Comparison of ENCODE assay signal across 16 mouse cellular contexts in the genomic region with DNA sequence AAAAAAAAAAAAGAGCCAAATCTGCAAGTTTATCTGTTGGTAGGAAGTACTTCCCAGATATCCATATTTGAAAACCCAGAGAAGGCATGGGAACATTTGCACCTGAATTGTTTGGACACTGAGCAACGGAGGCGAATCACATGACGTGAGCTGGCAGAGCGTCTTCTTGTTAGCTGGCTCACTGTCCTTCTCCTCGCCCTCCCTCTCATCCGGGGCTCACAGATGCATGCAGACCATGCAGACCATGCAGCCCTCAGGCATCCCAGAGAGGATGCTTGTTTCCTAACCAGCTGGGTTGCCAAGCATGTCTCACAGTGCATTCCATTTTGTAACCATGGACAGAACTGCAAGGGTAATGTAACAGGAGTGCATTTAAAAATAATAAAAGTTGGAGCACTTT. TPM values are rescaled to one million over a fixed set of nuclear protein-coding genes. Genes with fewer than 3 reads are reported as not detected.
DNase-seq lines count a peak whose midpoint lies in the region; ATAC-seq and TF ChIP-seq lines count a peak whose summit lies in the region.
"Had no signal": no experiment of that assay in that cellular context is flagged by ENCODE, and none has a peak within 500 bp of the region (broad histone marks: within the 10 kb centered on the region; RNA-seq: fewer than 3 reads in every experiment).

No protein-coding gene starts in this region.

- no peak for TF ChIP-seq CTCF in small intestine, adult 2 months (IDR thresholded peaks at IDR 0.05; ENCODE audit: extremely low read depth, insufficient read length, insufficient replicate concordance, low read depth, low read length)

- no peak overlapping the region for H3K9ac ChIP-seq in forebrain, embryonic 15.5 days (replicated peaks)
- no peak overlapping the region for H3K9ac ChIP-seq in forebrain, embryonic 11.5 days (ENCODE audit: low read length)
- H3K9ac ChIP-seq in lung, embryonic 15.5 days = no peak overlapping the region
- H3K9ac ChIP-seq in embryonic facial prominence, embryonic 12.5 days = no peak overlapping the region
- H3K9ac ChIP-seq: embryonic facial prominence, embryonic 15.5 days; intestine, embryonic 15.5 days; limb, embryonic 12.5 days had no signal

- H3K4me2 ChIP-seq in forebrain, embryonic 15.5 days (replicated peaks) = no peak overlapping the region
- no peak overlapping the region for H3K4me2 ChIP-seq in forebrain, embryonic 11.5 days (ENCODE audit: low read depth, low read length, severe bottlenecking)
- no peak overlapping the region for H3K4me2 ChIP-seq in lung, embryonic 15.5 days
- H3K4me2 ChIP-seq in embryonic facial prominence, embryonic 12.5 days (replicated peaks) = no peak overlapping the region
- H3K4me2 ChIP-seq: embryonic facial prominence, embryonic 15.5 days; limb, embryonic 12.5 days had no signal

- H3K9me3 ChIP-seq in forebrain, embryonic 15.5 days = no peaks in the 10 kb centered on the region
- no peaks in the 10 kb centered on the region for H3K9me3 ChIP-seq in forebrain, embryonic 11.5 days (ENCODE audit: control insufficient read depth, low read length)
- no peaks in the 10 kb centered on the region for H3K9me3 ChIP-seq in lung, embryonic 15.5 days
- H3K9me3 ChIP-seq in embryonic facial prominence, embryonic 12.5 days = no peaks in the 10 kb centered on the region
- H3K9me3 ChIP-seq: embryonic facial prominence, embryonic 15.5 days; intestine, embryonic 15.5 days; limb, embryonic 12.5 days had no signal

- no peaks in the 10 kb centered on the region for H3K27me3 ChIP-seq in forebrain, embryonic 15.5 days
- no peaks in the 10 kb centered on the region for H3K27me3 ChIP-seq in forebrain, embryonic 11.5 days (ENCODE audit: control insufficient read depth, insufficient read depth, low read length)
- H3K27me3 ChIP-seq in lung, embryonic 15.5 days = no peaks in the 10 kb centered on the region
- no peaks in the 10 kb centered on the region for H3K27me3 ChIP-seq in embryonic facial prominence, embryonic 12.5 days
- no peaks in the 10 kb centered on the region for H3K27me3 ChIP-seq in small intestine, adult 2 months (ENCODE audit: control insufficient read depth, insufficient read depth, low read length)
- H3K27me3 ChIP-seq: embryonic facial prominence, embryonic 15.5 days; intestine, embryonic 15.5 days; limb, embryonic 12.5 days had no signal

- peaks cover 13% of the 10 kb centered on the region for H3K36me3 ChIP-seq in forebrain, embryonic 15.5 days
- no peaks in the 10 kb centered on the region for H3K36me3 ChIP-seq in forebrain, embryonic 11.5 days (ENCODE audit: control insufficient read depth, insufficient read depth, low read length)
- peaks cover 17% of the 10 kb centered on the region; the same call in 1 of the 2 replicates for H3K36me3 ChIP-seq in lung, embryonic 15.5 days
- H3K36me3 ChIP-seq in embryonic facial prominence, embryonic 12.5 days = peaks cover 13% of the 10 kb centered on the region; the same call in 1 of the 2 replicates
- peaks cover 41% of the 10 kb centered on the region for H3K36me3 ChIP-seq in small intestine, adult 2 months (ENCODE audit: control insufficient read depth, insufficient read depth, low read length)

- no peak for TF ChIP-seq POLR2A in small intestine, adult 2 months (IDR thresholded peaks at IDR 0.05; ENCODE audit: low read depth, low read length)

- H3K27ac ChIP-seq in forebrain, embryonic 15.5 days (replicated peaks) = peak overlapping the region; percentile 19; the same call in 1 of the 2 replicates
- no peak overlapping the region for H3K27ac ChIP-seq in forebrain, embryonic 11.5 days (ENCODE audit: low read depth, low read length)
- peak overlapping the region; percentile 76; the same call in 1 of the 2 replicates for H3K27ac ChIP-seq in lung, embryonic 15.5 days
- peak overlapping the region; percentile 23; the same call in 1 of the 2 replicates for H3K27ac ChIP-seq in embryonic facial prominence, embryonic 12.5 days
- peak overlapping the region; percentile 66; the same call in 1 of the 2 replicates for H3K27ac ChIP-seq in small intestine, adult 2 months (ENCODE audit: insufficient read depth, low read depth, low read length)

- no peak for DNase-seq in forebrain, embryonic 11.5 days (ENCODE audit: low spot score)
- no peak for DNase-seq in lung, postnatal 14 days
- DNase-seq in thymus, postnatal 36 days = no peak
- DNase-seq: adrenal gland, postnatal 10 days; B cell, adult 2 months; cerebellum, postnatal 36 days; kidney, postnatal 25 days; lung, adult 18-20 months had no signal

- no peak overlapping the region for H3K4me3 ChIP-seq in forebrain, embryonic 15.5 days
- no peak overlapping the region for H3K4me3 ChIP-seq in forebrain, embryonic 11.5 days (ENCODE audit: low read depth, low read length)
- no peak overlapping the region for H3K4me3 ChIP-seq in lung, embryonic 15.5 days
- no peak overlapping the region for H3K4me3 ChIP-seq in embryonic facial prominence, embryonic 12.5 days
- no peak overlapping the region for H3K4me3 ChIP-seq in small intestine, adult 2 months (ENCODE audit: low read depth, low read length)
- H3K4me3 ChIP-seq: embryonic facial prominence, embryonic 15.5 days; intestine, embryonic 15.5 days; limb, embryonic 12.5 days had no signal

- no peak for ATAC-seq in forebrain, embryonic 15.5 days (replicated peaks)
- no peak for ATAC-seq in forebrain, embryonic 11.5 days (replicated peaks; ENCODE audit: low FRiP score)
- no peak for ATAC-seq in lung, embryonic 15.5 days (ENCODE audit: borderline replicate concordance, extremely low read depth, low FRiP score, low TSS enrichment)
- ATAC-seq in embryonic facial prominence, embryonic 12.5 days (ENCODE audit: insufficient number of reproducible peaks, insufficient read depth, low FRiP score, low TSS enrichment) = no peak
- ATAC-seq in inflammation-experienced regulatory T-cells, adult 6 months = no peak
- ATAC-seq: intestine, embryonic 15.5 days had no signal

- H3K4me1 ChIP-seq in forebrain, embryonic 15.5 days = peaks cover 15% of the 10 kb centered on the region
- H3K4me1 ChIP-seq in forebrain, embryonic 11.5 days (replicated peaks; ENCODE audit: control insufficient read depth, insufficient read depth, low read length) = peaks cover under 1% of the 10 kb centered on the region; the same call in 1 of the 2 replicates
- H3K4me1 ChIP-seq in lung, embryonic 15.5 days = peaks cover 54% of the 10 kb centered on the region
- H3K4me1 ChIP-seq in embryonic facial prominence, embryonic 12.5 days = peaks cover 27% of the 10 kb centered on the region
- H3K4me1 ChIP-seq in small intestine, adult 2 months (ENCODE audit: control insufficient read depth, insufficient read depth, insufficient read length, low read length) = peaks cover 28% of the 10 kb centered on the region

- WGBS in forebrain, embryonic 15.5 days = 58% methylated on average over 6 of the region's 6 CpGs
- WGBS in forebrain, embryonic 11.5 days = 84% methylated on average over 6 of the region's 6 CpGs
- 68% methylated on average over 6 of the region's 6 CpGs for WGBS in lung, embryonic 15.5 days
- 75% methylated on average over 6 of the region's 6 CpGs for WGBS in embryonic facial prominence, embryonic 12.5 days
- WGBS in small intestine, adult 2 months = 62% methylated on average over 6 of the region's 6 CpGs

RNA-seq across cellular contexts. Expression of gene Traf3ip2, which starts 11.1 kb away (rescaled TPM):
- 4.5 and 5.0 TPM in 2 replicates for polyA plus RNA-seq in forebrain, embryonic 15.5 days (2015; fragmentation: Nextera tagmentation; extraction: Ambion mirVana)
- 3.8 and 5.4 TPM in 2 replicates for polyA plus RNA-seq in forebrain, embryonic 11.5 days (2014; fragmentation: Nextera tagmentation; extraction: Ambion mirVana)
- 30.1 and 33.5 TPM in 2 replicates for polyA plus RNA-seq in lung, embryonic 15.5 days (2015; fragmentation: Nextera tagmentation; extraction: Ambion mirVana)
- polyA plus RNA-seq in embryonic facial prominence, embryonic 12.5 days (2016; fragmentation: Nextera tagmentation; extraction: Ambion mirVana) = 11.4 and 12.4 TPM in 2 replicates
- 16.0 and 26.9 TPM in 2 replicates for polyA plus RNA-seq in small intestine, adult 2 months (2012; rRNA removed)
- polyA plus RNA-seq in inflammation-experienced regulatory T-cells, adult 6 months (2017; shearing (Covaris generic)) = 10 to 100 TPM; 29.5 to 48.1 (median 47.8) TPM
